Mouse (Mus musculus): ENCODE data around the gene Cst6.

DNA sequence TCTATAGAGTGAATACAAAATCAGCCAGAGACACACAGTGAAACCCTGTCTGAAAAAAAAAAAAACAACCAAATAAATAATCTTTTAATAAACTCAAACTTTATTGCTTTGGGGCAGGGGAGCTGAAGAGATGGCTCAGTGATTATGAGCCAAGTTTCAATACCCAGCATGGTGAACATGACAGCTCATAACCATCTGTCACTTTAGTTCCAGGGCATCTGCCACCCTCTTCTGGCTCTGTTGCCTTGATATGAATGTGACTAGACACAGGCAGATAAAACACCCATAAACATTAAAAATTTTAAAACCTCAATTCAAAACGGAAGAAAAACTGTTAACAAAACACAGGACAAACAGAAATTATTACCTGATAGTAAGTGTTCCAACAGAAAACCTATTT, 28.1 kb upstream of the Cst6 start:
- no peak for TF ChIP-seq CTCF (IDR thresholded peaks at IDR 0.05; ENCODE audit: low read depth, low read length)
- no peak for TF ChIP-seq POLR2A (IDR thresholded peaks at IDR 0.05; ENCODE audit: borderline replicate concordance, low read depth, low read length)

Measured in bone marrow macrophage, adult 2 months (primary cell).